Mouse (Mus musculus) urinary bladder, postnatal 4 days (tissue): Measurements from ENCODE around the gene Ssx2ip.

Experiments used
- DNase-seq, 2 experiments: peaks; one replicate each; pipeline ENCODE4 v3.0.0; 2021 to 2022; ENCODE audit warnings: low spot score in 2 of 2

Ssx2ip gene

DNA sequence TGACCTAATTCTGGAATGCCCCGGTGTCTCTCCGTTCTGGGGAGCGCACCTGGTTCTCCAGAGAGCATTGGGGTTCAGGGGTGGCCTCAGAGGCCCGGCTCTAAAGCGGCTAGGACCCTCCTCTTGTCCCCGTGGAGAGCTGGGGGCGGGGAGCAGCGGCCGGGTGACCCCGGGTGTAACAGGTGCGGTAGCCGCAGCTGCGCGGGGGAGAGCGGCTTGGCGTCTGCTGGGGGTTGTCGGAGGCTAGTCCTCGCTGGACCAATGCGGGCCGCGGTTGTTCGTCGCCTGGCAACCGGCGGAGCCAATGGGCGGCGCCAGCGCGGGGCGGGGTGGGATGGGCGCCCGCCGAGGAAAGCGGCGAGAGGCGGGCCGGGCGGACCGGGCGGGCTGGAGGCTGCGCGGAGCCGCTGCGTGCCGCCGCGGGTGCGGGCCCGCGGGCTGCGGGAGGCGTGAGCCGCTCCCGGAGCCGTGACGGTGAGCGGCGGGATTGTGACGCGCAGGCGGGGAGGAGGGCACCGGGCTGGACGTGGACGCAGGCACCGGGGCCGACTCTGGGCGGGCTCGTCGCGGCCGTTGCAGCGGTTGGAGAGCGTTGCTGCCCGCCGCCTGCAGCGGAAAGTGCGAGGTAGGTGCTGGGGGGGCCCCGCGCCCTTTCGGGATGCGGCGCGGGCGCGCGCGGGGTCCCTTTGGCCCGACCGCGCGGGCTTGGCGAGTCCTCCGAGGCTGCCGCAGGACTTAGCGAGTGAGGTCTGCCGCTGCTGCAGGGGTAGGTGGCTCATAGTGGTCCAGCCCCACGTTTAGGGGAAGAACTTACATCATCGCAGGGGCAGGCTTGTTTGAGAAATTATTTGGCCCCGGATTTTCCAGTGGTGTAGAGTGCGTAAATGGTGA is at the start of gene Ssx2ip:
Gene Ssx2ip, plus strand, starts transcription at position 332 of the 891 bp plus-strand sequence.
- peak; percentile 95 to 99 for DNase-seq

DNA sequence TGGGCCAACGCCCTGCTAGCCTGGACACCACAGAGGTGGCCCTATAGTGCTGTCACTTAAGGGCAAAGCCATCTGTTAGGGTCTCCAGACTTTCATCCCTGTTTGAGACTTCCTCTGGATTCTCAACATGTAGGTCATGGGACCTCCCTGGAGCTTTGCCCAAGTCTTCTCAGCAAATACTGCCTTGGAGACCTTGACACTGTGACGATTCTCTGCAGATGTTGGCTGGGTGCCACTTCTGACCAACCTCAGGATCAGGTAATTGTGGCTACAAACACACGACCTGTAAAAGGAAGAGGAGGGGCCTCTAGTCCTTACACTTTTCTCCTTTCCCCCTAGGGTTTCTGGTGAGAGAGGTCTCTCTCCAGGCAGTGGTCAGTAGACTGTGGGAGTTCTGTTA is 49.3 kb upstream of the Ssx2ip start:
- peak in 1 of 2 experiments; percentile 54 for DNase-seq

DNA sequence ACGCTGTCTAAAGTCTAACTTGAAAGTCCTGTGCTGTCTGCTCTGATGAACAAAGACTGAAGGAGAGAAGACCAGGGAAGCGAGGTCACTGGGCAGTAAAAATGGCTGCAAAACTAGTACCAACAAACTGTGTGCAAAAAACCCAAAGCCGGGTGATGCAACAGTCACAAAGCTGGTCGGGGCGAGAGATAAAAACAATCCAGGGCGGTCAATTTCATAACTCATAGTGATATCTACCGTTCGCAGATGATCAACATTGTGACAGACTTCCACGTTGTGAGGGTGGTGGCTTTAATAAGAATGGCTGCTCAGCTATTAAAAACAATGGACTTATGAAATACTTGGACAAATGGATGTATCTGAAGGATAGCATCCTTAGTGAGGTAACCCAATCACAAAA is 39.0 kb upstream of the Ssx2ip start:
- no peak for DNase-seq

DNA sequence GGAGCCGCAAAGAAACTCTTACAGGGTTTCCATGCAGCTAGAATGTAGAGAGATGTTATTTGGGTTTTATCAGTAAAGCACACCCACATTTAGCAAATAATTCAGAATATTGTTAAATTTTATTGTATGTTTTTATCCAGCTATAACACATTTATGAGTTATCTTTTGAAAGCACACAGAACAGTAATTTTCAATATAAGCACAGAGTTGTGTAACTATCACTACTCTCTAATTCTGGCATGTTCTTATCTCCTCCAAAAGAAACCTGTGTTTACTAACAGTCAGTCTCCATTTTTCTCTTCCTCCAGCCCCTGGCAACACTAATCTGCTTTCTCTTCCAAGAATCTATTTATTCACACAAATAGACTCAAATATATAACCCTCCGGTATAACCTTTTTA is 37.4 kb upstream of the Ssx2ip start:
- no peak for DNase-seq

DNA sequence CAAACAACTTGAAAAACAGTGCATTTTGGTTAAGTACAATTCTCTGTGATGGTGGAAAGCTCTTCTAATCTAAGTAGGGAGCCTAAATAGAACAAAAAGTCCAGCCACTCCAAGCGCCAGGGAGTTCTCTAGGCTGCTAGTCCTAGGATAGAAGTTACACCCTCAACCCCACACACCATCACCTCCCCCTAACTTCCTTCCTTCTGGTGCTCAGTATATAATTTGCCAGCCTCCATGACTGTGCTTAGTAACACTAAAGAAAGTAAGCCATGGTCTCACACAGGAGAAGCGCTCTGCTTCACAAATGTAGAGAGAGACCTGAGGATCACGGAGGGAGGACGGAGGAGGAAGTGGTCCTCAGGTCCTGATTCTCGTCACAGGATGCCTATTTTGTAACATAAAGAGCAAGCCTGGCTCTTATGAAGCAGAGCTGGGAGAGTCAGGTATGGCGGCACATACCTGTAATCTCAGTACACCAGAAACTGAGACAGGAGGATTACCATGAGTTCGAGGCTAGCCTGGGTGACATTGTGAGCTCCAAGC is 33.8 kb upstream of the Ssx2ip start:
- no peak for DNase-seq

DNA sequence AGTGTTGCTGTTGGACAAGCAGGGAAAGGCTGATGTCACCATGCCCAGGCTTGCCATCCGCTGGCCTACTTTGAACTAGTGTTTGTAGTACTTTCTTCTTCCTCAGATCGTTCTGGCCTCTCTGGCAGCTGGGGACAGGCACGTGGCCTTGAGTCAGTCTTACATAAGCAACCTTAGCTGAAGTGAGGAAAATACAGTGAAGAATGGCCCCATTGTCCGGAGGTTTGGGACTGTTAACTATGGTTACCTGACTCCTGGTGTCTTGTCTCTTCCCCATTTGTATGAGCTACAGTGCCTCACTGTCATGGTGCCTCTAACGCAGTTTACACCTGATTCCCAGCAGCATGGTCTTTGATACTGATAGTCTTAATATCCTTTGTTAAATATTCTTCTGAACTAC is 33.2 kb upstream of the Ssx2ip start:
- no peak for DNase-seq

DNA sequence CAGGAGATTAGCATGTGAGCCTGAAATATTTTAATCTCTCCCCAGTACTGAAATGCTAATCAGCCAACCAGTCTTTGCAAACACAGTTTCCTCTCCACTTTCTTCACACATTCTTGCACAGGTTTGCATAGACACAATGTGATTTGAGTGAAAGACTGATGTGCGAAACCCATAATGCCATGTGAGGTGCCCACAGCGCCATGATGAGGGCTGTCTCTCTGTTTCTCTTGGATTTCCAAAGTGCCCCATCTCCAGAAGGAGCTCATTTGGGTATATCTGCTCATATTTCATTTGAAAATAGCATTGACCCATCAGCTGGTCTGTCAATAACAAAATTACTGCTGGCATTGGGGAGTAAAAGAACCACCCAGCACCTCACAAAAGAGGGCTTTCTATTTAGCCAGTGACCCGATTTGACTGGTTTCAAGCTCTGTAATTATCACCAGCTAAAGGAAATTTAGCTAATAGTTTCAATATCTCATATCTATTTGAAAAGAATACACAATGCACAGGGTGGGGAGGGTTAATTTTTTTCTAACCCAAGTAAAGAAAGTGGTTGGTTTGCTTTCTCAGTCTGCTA is 29.8 kb upstream of the Ssx2ip start:
- DNase-seq: no peak

DNA sequence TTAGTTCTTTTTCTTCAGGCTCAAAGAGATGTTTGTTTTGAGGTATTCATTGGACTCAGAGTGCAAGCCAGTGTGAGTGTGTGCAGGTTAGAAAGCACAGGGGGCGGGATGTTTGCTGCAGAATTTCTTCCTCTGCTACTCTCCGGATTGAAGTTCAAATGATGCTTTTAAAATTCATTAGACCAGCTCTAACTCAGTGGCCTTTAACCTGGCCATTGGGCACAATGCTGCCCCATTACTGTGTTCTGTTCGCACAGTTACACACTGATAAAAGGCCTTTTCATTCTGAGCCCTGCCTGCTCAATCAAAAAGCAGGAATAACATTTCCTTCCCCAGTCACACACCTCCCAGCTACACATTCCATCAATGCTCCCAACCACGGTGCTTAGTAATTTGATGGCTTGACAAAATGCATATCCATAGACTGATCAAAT is 29.2 kb upstream of the Ssx2ip start:
- DNase-seq: peak in 1 of 2 experiments; percentile 7

DNA sequence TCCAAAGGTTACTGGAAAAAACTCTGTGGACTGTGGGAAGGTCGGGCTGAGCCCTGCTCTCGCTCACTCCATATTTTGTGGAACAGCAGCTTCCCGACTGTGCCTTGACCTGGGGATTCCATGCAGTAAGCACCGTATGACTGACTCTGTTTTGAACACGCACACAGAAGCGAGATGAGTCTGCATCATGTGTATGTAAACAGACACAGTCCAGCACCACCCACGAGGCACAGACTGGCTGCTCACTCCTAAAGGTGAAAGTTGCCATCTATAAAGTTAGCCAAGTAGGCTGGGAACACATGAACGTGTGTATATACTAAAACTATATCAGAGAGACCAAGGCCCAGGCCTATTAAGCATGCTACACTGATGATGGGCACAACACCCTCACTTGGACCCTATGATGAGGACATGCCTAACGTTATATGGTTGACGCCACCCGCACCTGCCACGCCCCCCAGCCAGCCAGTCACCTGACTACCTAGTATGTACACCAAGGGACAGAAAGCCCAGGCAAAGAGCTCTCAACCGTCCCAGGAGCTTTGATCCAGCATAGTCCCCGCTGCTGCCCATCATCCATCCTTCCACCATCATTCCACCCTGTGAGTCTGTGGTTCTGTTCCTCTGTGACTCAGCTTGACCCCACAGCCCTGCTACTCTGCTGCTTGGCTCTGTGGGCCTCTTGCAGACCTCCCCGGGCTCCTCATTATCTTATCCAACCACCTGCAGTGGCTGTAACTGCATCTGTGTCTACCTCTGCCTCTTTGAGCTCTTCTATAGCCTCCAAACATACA is 27.9 kb upstream of the Ssx2ip start:
- DNase-seq: peak in 1 of 2 experiments; percentile 9

DNA sequence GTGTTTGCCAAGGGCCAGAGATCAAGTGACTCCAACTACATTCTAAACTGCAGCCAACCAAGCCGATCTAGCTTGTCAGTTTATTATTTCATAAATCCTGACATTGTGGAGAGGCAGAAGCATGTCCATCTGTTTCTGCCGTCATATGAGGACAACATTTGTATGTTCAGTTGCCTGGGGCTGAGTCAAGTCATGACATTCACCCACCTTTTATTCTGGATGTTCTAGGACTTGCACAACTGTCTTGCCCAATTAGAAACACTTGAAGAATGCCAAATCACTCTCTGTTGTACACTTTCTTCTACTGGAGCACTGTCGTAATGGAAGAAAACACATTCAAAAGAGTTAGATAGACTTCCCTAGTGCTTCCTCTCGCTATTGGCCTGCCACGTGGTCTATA is 27.2 kb upstream of the Ssx2ip start:
- no peak for DNase-seq

DNA sequence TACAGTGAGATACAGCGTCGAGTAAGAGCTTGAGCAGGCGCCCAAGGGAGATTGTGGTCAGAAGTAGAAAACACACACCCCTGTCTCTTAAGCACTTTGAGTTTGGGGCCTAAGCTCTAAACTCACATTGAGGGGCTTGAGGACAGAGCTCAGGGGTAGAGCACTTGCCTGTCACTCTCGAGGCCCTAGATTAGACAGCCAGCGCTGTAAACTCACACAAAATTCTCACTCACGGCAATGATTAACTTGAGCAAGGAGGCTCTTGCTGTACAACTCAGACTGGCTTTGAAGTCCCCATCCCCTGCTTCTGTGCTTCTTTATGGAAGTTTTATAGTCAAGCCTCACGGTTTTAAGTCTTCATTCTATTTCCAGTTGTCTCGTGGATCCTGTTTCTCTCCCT is 25.7 kb upstream of the Ssx2ip start:
- no peak for DNase-seq

DNA sequence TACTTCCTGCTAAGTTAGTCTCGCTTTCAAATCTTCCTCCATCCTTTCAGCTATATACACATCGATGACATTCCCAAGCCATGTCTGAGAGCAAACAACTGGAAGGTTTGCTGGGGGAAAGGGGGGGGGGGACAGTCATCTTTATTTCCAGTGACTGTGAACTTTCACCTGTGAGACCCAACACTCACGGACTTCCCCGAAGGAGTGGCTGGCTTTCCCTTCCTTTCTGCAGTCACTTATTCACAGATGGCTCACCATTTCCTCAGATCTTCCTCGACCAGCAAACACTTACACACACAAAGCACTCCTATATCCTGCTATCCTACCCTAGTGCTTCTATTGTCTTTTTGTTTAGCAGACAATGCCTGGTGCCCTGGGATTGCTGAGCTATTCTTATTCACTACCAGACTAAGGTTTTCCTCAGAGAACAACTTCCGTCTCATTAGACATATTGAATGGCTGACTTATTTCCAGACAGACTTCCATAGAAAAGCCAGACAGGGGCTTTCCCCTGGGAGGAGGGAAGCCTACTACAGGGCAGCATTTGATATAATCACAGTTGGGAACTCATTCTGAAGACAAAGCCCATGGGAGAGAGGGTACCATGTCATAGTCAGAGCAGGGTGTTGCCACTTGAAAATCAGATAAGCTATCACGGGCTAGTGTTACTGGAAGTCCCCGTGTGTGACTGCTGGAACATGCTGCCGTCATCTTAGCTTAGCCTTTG is 24.5 kb upstream of the Ssx2ip start:
- DNase-seq: no peak

DNA sequence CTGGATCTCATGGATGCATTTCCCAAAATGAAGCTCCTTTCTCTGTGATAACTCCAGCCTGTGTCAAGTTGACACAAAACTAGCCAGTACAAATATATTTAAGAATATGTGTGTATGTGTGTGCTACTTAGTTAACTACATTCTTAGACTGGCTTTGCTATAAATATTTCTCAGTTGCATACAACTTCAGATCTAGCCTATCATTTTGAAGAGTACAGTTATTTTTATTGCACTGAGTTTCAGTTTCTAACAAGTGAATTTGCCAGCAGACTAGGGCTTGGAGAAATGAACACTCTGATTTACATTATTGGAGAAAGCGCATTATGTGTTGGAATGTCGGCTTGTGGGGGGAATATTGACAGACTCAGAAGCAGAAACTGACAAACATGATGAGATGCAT is 23.6 kb upstream of the Ssx2ip start:
- DNase-seq: no peak

DNA sequence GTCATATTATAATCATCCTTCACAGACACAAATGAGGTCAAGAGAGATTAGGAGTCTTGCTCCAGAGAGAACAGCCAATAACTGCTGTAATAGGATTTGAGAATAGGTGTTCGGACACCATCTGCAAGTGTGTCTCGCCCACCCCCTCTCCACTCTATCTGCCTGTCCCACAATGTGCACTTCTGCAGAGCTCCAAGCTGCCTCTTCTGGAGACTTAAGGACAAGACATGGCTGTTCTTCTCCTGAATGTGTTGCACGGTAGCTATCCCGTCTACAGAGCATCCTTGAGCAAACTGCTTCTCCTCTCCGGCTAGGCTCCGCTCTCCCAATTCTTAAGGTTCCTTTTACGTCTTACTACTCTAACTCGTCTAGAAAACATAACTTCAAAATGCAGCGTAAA is 23.0 kb upstream of the Ssx2ip start:
- no peak for DNase-seq

DNA sequence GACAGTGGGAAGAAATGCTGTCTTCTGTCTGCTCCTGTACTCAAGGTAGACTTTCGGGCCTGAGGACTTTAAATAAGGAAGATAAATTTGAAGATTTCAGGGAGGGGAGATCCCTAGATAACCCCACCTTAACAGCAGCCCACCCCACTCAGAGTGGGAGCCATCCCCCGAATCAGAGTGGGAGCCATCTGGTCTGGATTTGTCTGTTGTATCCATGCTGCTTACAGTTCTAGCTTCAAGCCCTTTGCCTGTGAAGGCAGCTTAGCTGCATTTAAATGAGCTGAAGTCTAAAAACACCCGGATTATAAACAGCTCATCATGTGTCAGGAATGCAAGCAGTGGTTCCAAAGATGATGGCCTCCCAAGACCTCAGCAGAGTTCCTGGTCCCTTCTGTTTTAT is 17.6 kb upstream of the Ssx2ip start:
- DNase-seq: no peak

DNA sequence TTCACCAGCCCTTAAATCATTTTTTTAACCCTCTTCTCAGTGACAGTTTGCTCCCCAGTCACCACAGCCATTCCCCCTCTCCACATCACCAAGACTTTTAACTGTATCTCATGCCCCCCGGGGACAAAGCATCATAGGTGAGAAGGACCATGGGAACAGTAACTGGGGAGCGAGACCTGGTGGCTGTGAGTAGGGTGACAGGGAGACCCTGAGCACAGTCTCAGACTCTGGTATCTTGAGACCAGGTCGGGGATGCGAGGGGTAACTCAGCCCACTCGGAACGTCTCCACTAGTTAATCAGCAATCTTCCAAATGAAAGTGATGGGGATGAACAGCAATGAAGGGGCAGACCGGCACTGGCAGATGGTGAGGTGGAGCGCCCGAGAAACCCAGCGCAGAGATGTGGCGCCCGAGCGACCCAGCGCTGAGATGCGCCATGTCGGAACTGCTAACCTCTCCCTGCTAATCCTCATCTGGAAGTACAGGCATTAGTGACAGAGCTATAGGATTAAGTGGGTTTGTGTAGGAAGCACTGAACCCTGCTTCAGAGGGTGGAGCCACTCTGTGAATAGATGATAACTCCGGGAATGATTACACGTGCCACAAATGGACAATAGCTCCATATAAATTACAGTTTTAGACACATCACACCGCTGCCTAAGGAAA is 11.7 kb upstream of the Ssx2ip start:
- no peak for DNase-seq

DNA sequence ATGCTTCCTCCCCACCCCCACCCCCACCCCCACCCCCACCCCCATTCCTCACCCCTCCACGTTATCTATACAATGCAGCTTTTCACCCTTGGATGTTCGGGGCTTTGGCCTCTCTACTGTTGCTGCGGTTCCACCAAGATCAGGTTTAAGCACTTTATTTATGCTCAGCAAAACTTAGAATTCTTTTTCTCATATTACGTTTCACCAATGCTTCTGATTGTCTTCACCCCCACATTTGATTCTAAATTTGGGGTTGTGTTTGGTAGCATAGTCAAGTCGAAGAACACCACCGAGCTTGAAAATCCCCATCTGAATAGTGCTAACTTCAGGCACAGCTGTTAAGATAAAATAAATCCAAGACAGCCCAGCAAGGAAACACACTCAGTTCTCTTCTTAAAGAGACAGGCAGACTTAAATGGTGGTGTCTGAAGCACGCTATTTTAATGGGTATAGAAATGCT is 10.8 kb upstream of the Ssx2ip start:
- DNase-seq: no peak

DNA sequence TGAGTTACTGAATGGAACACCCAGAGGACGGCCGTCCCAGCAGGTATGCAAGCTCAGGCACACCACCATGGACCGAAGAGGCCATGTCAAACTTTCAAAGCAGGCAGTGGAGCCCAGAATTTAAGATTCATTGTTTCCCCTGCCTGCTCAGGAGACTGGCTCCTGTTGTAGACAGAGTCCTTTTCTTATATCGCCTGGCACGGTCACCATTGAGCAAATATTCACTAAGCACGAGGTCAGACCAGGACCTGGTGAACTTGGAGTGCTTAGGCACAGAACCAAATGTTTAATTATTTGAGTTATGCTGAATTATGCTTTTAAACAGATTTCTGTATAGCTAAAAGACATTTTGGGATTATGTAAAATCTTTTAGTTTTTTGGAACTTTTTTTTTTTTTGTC is 8.2 kb upstream of the Ssx2ip start:
- no peak for DNase-seq

DNA sequence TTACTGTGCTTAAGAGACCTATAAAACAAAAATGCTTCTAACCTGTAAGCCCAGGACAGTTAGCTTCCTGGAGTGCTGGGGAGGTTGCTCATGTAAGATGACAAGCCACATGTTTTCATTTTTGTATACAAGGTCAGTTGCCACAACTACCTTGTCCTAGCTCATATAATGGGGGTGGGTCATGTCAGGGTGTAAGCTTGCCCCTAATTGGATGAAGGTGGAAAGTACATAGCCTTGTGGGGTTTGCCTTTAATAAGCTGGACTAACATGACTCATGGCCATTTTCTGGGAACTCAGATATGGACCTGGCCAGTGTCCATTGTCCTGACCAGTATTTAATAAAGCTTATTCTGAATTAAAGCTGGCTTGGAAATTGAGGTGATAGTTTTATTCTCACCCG is 7.5 kb upstream of the Ssx2ip start:
- DNase-seq: no peak

DNA sequence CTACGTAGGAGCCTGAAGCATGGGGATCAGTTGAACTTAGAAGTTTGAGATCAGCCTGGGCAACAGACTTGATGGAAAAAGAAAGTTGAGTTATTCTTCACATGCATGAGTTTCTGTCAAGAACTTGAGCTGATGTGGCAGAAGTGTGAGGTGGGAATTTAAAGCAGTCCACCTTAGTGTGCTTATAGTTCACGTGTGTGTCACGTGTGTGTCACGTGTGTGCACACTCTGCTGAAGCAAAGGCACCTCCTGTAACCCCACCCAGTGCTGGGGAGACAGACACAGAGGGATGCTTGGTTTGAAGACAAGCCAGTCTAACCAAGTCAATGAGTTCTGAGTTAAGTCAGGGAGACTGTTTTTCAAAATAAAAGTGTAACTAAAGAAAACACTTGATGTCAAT is 6.6 kb upstream of the Ssx2ip start:
- DNase-seq: no peak

DNA sequence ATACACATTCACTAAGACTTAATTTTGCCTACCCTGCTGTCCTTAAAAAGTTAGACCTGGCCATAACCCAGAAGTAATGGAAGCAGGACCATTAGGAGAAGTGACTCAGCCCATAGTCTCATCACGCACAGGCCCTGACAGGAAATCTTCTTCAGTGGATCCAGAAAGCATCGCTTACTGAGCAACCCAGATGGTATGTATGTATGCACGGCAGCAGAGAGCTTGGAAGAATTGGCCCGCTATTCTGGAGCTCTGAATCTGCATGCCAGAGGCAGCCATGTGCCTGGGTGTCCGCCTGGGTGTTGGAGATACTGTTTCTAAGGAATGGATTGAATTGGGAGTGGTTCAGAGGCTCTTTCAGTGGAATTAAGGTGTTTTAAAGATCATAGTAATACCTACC is 5.2 kb upstream of the Ssx2ip start:
- no peak for DNase-seq
